Mouse (Mus musculus) megakaryocyte, adult 5-6 weeks (primary cell): ENCODE data around the gene Khsrp. TPM values are rescaled to one million over a fixed set of nuclear protein-coding genes. Genes with fewer than 3 reads are reported as not detected.
A peak's percentile ranks its signal among the peaks of the same experiment; 100 is the strongest.

ENCODE experiments used
- ATAC-seq: 2 replicates; pipeline ENCODE4 v1.8.0; 2016; ENCODE audit warnings: mild to moderate bottlenecking, inconsistent platforms; ENCODE audit not compliant: poor library complexity, severe bottlenecking
- total RNA-seq, 2 experiments: library from RNA; stranded (forward) in 1 of 2; stranded (reverse) in 1 of 2; fragments of 153-499, 151-499 nt in 1 of 2; fragments of 221-1000, 200-1000 nt in 1 of 2; gene quantifications; 2 replicates each; pipeline versions ENCODE4 v1.2.3 to v1.2.4; 2015 to 2017

Gene Khsrp
- total RNA-seq, 2 experiments from 2014 or later = 43.9 to 66.5 TPM

- ATAC-seq = peak; percentile 78
Measured at GRCm38 (mm10) chr17:56989467-56990114, 41.7 kb downstream of the Khsrp start.

- ATAC-seq = no peak
Measured at GRCm38 (mm10) chr17:56988921-56989430, 42.3 kb downstream of the Khsrp start.

GRCm38 (mm10) chr17:56988441-56988840 lies 42.9 kb downstream of the Khsrp start:
- no peak for ATAC-seq

- ATAC-seq = no peak
Measured at GRCm38 (mm10) chr17:56986105-56986805, 45.1 kb downstream of the Khsrp start.

GRCm38 (mm10) chr17:56985656-56986055 lies 45.7 kb downstream of the Khsrp start:
- ATAC-seq = no peak

GRCm38 (mm10) chr17:56984886-56985285 lies 46.4 kb downstream of the Khsrp start:
- ATAC-seq = no peak

GRCm38 (mm10) chr17:56982013-56982412 lies 49.3 kb downstream of the Khsrp start, which contains the start of gene Acer1:
Gene Acer1 (minus strand): TSS chr17:56982126.
- no peak for ATAC-seq

GRCm38 (mm10) chr17:56981049-56981448 lies 50.3 kb downstream of the Khsrp start:
- no peak for ATAC-seq

- ATAC-seq = no peak
Measured at GRCm38 (mm10) chr17:56979524-56979923, 51.8 kb downstream of the Khsrp start.

GRCm38 (mm10) chr17:56976531-56977390 lies 54.6 kb downstream of the Khsrp start:
- no peak for ATAC-seq

GRCm38 (mm10) chr17:56975391-56975790 lies 55.9 kb downstream of the Khsrp start:
- no peak for ATAC-seq

GRCm38 (mm10) chr17:56974708-56975240 lies 56.5 kb downstream of the Khsrp start:
- ATAC-seq = no peak

- no peak for ATAC-seq
Measured at GRCm38 (mm10) chr17:56973956-56974707, 57.2 kb downstream of the Khsrp start.

Other genes starting within 250 kb of the Khsrp start
- 5.0 and 5.2 TPM in 2 replicates for gene Rfx2, start 200.5 kb downstream of the Khsrp start, total RNA-seq (2015)
- 1.7 and 2.8 TPM in 2 replicates for gene Rfx2, start 200.5 kb downstream of the Khsrp start, total RNA-seq (2017)
- not detected in 2 replicates for gene Acsbg2, start 157.1 kb downstream of the Khsrp start, total RNA-seq (2015)
- gene Acsbg2, start 157.1 kb downstream of the Khsrp start, total RNA-seq (2017) = not detected in 2 replicates
- 0.32 and 0.40 TPM in 2 replicates for gene 1700061G19Rik, start 156.0 kb downstream of the Khsrp start, total RNA-seq (2015)
- 0.07 and 0.53 TPM in 2 replicates for gene 1700061G19Rik, start 156.0 kb downstream of the Khsrp start, total RNA-seq (2017)
- gene Mllt1, start 96.1 kb downstream of the Khsrp start, total RNA-seq (2015) = 10.6 and 11.0 TPM in 2 replicates
- gene Mllt1, start 96.1 kb downstream of the Khsrp start, total RNA-seq (2017) = 11.2 and 15.1 TPM in 2 replicates
- gene Acer1, start 49.4 kb downstream of the Khsrp start, total RNA-seq (2015) = not detected in 2 replicates
- 0.04 TPM in 1 of 2 replicates, not detected in the other for gene Acer1, start 49.4 kb downstream of the Khsrp start, total RNA-seq (2017)
- 19.1 and 20.0 TPM in 2 replicates for gene Clpp, start 41.2 kb downstream of the Khsrp start, total RNA-seq (2015)
- gene Clpp, start 41.2 kb downstream of the Khsrp start, total RNA-seq (2017) = 25.1 and 27.3 TPM in 2 replicates
- 13.0 and 14.0 TPM in 2 replicates for gene Alkbh7, start 34.2 kb downstream of the Khsrp start, total RNA-seq (2015)
- 7.6 and 12.8 TPM in 2 replicates for gene Alkbh7, start 34.2 kb downstream of the Khsrp start, total RNA-seq (2017)
- not detected in 2 replicates for gene Pspn, start 31.5 kb downstream of the Khsrp start, total RNA-seq (2015)
- not detected in 2 replicates for gene Pspn, start 31.5 kb downstream of the Khsrp start, total RNA-seq (2017)
- 41.1 and 45.2 TPM in 2 replicates for gene Gtf2f1, start 20.2 kb downstream of the Khsrp start, total RNA-seq (2015)
- 88.0 and 95.6 TPM in 2 replicates for gene Gtf2f1, start 20.2 kb downstream of the Khsrp start, total RNA-seq (2017)
- not detected in 2 replicates for gene Gm17949, start 20.1 kb downstream of the Khsrp start, total RNA-seq (2015)
- not detected in 2 replicates for gene Gm17949, start 20.1 kb downstream of the Khsrp start, total RNA-seq (2017)
- gene Slc25a41, start 10.1 kb upstream of the Khsrp start, total RNA-seq (2015) = not detected in 2 replicates
- not detected in 2 replicates for gene Slc25a41, start 10.1 kb upstream of the Khsrp start, total RNA-seq (2017)
- 0.51 TPM in 1 of 2 replicates, not detected in the other for gene Crb3, start 27.6 kb upstream of the Khsrp start, total RNA-seq (2015)
- not detected in 2 replicates for gene Crb3, start 27.6 kb upstream of the Khsrp start, total RNA-seq (2017)
- gene Slc25a23, start 28.3 kb upstream of the Khsrp start, total RNA-seq (2015) = 4.1 and 5.8 TPM in 2 replicates
- gene Slc25a23, start 28.3 kb upstream of the Khsrp start, total RNA-seq (2017) = 0.49 and 0.77 TPM in 2 replicates
- gene Dennd1c, start 47.0 kb upstream of the Khsrp start, total RNA-seq (2015) = 69.7 and 73.9 TPM in 2 replicates
- 21.2 and 35.8 TPM in 2 replicates for gene Dennd1c, start 47.0 kb upstream of the Khsrp start, total RNA-seq (2017)
- 0.13 TPM in 1 of 2 replicates, not detected in the other for gene Tubb4a, start 56.3 kb upstream of the Khsrp start, total RNA-seq (2015)
- gene Tubb4a, start 56.3 kb upstream of the Khsrp start, total RNA-seq (2017) = 0.11 and 0.41 TPM in 2 replicates
- gene Tnfsf9, start 73.8 kb upstream of the Khsrp start, total RNA-seq (2015) = 3.9 and 6.3 TPM in 2 replicates
- 1.5 and 2.2 TPM in 2 replicates for gene Tnfsf9, start 73.8 kb upstream of the Khsrp start, total RNA-seq (2017)
- not detected in 2 replicates for gene Cd70, start 118.3 kb upstream of the Khsrp start, total RNA-seq (2015)
- gene Cd70, start 118.3 kb upstream of the Khsrp start, total RNA-seq (2017) = not detected in 2 replicates
- gene Tnfsf14, start 162.7 kb upstream of the Khsrp start, total RNA-seq (2015) = 5.5 and 6.3 TPM in 2 replicates
- 15.6 and 15.7 TPM in 2 replicates for gene Tnfsf14, start 162.7 kb upstream of the Khsrp start, total RNA-seq (2017)
- 699 and 776 TPM in 2 replicates for gene C3, start 196.6 kb upstream of the Khsrp start, total RNA-seq (2015)
- gene C3, start 196.6 kb upstream of the Khsrp start, total RNA-seq (2017) = 1,145 and 1,156 TPM in 2 replicates
- 36.6 and 39.1 TPM in 2 replicates for gene Gpr108, start 216.9 kb upstream of the Khsrp start, total RNA-seq (2015)
- 36.6 and 37.7 TPM in 2 replicates for gene Gpr108, start 216.9 kb upstream of the Khsrp start, total RNA-seq (2017)
- 3.6 and 5.4 TPM in 2 replicates for gene Trip10, start 217.9 kb upstream of the Khsrp start, total RNA-seq (2015)
- gene Trip10, start 217.9 kb upstream of the Khsrp start, total RNA-seq (2017) = 9.0 and 9.4 TPM in 2 replicates
- gene Vav1, start 247.6 kb upstream of the Khsrp start, total RNA-seq (2015) = 84.7 and 92.2 TPM in 2 replicates
- gene Vav1, start 247.6 kb upstream of the Khsrp start, total RNA-seq (2017) = 307 and 321 TPM in 2 replicates